Mouse (Mus musculus) heart, adult 2 months (tissue): ENCODE results near the gene Dchs1.

Source experiments
- CTCF ChIP-seq: fragments of 200-600 bp; IDR thresholded peaks from 2 replicates; pipeline ENCODE4 v1.8.1; 2022; ENCODE audit warnings: antibody characterized with exemption, mild to moderate bottlenecking, moderate library complexity
- POLR2A ChIP-seq: fragments of 200-500 bp; IDR thresholded peaks from 2 replicates; pipeline ENCODE4 v1.6.1; 2011; ENCODE audit warnings: mild to moderate bottlenecking, low read depth, low read length, control low read depth; ENCODE audit not compliant: insufficient read depth

- no peak for TF ChIP-seq POLR2A
- no peak for TF ChIP-seq CTCF
These were observed 49.8 kb downstream of the Dchs1 start for GRCm38 (mm10) chr7:105737648-105738047.
